Mouse (Mus musculus): ENCODE results near the gene Ccnf. TPM values are rescaled to one million over a fixed set of nuclear protein-coding genes. Genes with fewer than 3 reads are reported as not detected.

Gene Ccnf
- total and polyA plus RNA-seq, 2 experiments = 3.0 to 5.5 TPM

- no peaks in the 10 kb centered on the region for H3K27me3 ChIP-seq (ENCODE audit: control insufficient read depth, insufficient read depth, low read length)
- peak overlapping the region; percentile 14; the same call in 1 of the 2 replicates for H3K27ac ChIP-seq (replicated peaks; ENCODE audit: insufficient read depth, low read depth, low read length)
- H3K36me3 ChIP-seq (ENCODE audit: control insufficient read depth, insufficient read depth, low read length) = no peaks in the 10 kb centered on the region
- no peaks in the 10 kb centered on the region for H3K79me2 ChIP-seq (ENCODE audit: control insufficient read depth, insufficient read depth, low read length)
- peaks cover 4% of the 10 kb centered on the region for H3K4me1 ChIP-seq (ENCODE audit: control insufficient read depth, insufficient read depth, low read length)
- H3K9ac ChIP-seq (ENCODE audit: low read depth, low read length) = no peak overlapping the region
- TF ChIP-seq CTCF (IDR thresholded peaks at IDR 0.05; ENCODE audit: low read depth, low read length) (no peak), POLR2A (IDR thresholded peaks at IDR 0.05; ENCODE audit: extremely low read depth, insufficient read depth, low read length) (no peak)
- DNase-seq (ENCODE audit: extremely low read depth, low read depth, low spot score) = peak; percentile 93
- WGBS = 24% methylated on average over 4 of the region's 4 CpGs
- H3K4me3 ChIP-seq (ENCODE audit: insufficient read depth, low read depth, low read length) = no peak overlapping the region
These were observed 7.7 kb upstream of the Ccnf start for GRCm38 (mm10) chr17:24258981-24259380.

GRCm38 (mm10) chr17:24252329-24252728 lies 1.0 kb upstream of the Ccnf start:
- 100% methylated on average over 2 of the region's 2 CpGs for WGBS
- no peak overlapping the region for H3K4me3 ChIP-seq (ENCODE audit: insufficient read depth, low read depth, low read length)
- no peak overlapping the region for H3K9ac ChIP-seq (ENCODE audit: low read depth, low read length)
- H3K36me3 ChIP-seq (ENCODE audit: control insufficient read depth, insufficient read depth, low read length) = no peaks in the 10 kb centered on the region
- no peak for TF ChIP-seq CTCF (IDR thresholded peaks at IDR 0.05; ENCODE audit: low read depth, low read length)
- no peak for TF ChIP-seq POLR2A (IDR thresholded peaks at IDR 0.05; ENCODE audit: extremely low read depth, insufficient read depth, low read length)
- no peak for DNase-seq (ENCODE audit: extremely low read depth, low read depth, low spot score)
- H3K27ac ChIP-seq (replicated peaks; ENCODE audit: insufficient read depth, low read depth, low read length) = no peak overlapping the region
- no peaks in the 10 kb centered on the region; the same call in 1 of the 2 replicates for H3K79me2 ChIP-seq (ENCODE audit: control insufficient read depth, insufficient read depth, low read length)
- peaks cover 7% of the 10 kb centered on the region for H3K4me1 ChIP-seq (ENCODE audit: control insufficient read depth, insufficient read depth, low read length)
- no peaks in the 10 kb centered on the region for H3K27me3 ChIP-seq (ENCODE audit: control insufficient read depth, insufficient read depth, low read length)

GRCm38 (mm10) chr17:24250988-24251319 lies 330 bp downstream of the Ccnf start:
- Histone ChIP-seq H3K79me2 (ENCODE audit: control insufficient read depth, insufficient read depth, low read length) (no peaks in the 10 kb centered on the region; the same call in 1 of the 2 replicates), H3K36me3 (ENCODE audit: control insufficient read depth, insufficient read depth, low read length) (no peaks in the 10 kb centered on the region), H3K4me1 (ENCODE audit: control insufficient read depth, insufficient read depth, low read length) (peaks cover 11% of the 10 kb centered on the region), H3K4me3 (ENCODE audit: insufficient read depth, low read depth, low read length) (peak overlapping the region; percentile 75), H3K9ac (ENCODE audit: low read depth, low read length) (peak overlapping the region; percentile 72), H3K27me3 (ENCODE audit: control insufficient read depth, insufficient read depth, low read length) (no peaks in the 10 kb centered on the region), H3K27ac (replicated peaks; ENCODE audit: insufficient read depth, low read depth, low read length) (no peak overlapping the region)
- no peak for TF ChIP-seq CTCF (IDR thresholded peaks at IDR 0.05; ENCODE audit: low read depth, low read length)
- no peak for TF ChIP-seq POLR2A (IDR thresholded peaks at IDR 0.05; ENCODE audit: extremely low read depth, insufficient read depth, low read length)
- WGBS = under 1% methylated on average over 32 of the region's 32 CpGs
- no peak for DNase-seq (ENCODE audit: extremely low read depth, low read depth, low spot score)

GRCm38 (mm10) chr17:24248641-24249040 lies 2.6 kb downstream of the Ccnf start:
- H3K4me3 ChIP-seq (ENCODE audit: insufficient read depth, low read depth, low read length) = no peak overlapping the region

GRCm38 (mm10) chr17:24244061-24244460 lies 7.2 kb downstream of the Ccnf start:
- H3K36me3 ChIP-seq (ENCODE audit: control insufficient read depth, insufficient read depth, low read length) = peaks cover 3% of the 10 kb centered on the region; the same call in 1 of the 2 replicates
- TF ChIP-seq CTCF (IDR thresholded peaks at IDR 0.05; ENCODE audit: low read depth, low read length) = no peak
- no peak for TF ChIP-seq POLR2A (IDR thresholded peaks at IDR 0.05; ENCODE audit: extremely low read depth, insufficient read depth, low read length)
- no peaks in the 10 kb centered on the region for H3K79me2 ChIP-seq (ENCODE audit: control insufficient read depth, insufficient read depth, low read length)
- H3K4me3 ChIP-seq (ENCODE audit: insufficient read depth, low read depth, low read length) = no peak overlapping the region
- H3K9ac ChIP-seq (ENCODE audit: low read depth, low read length) = no peak overlapping the region
- WGBS = 98% methylated on average over 8 of the region's 8 CpGs
- no peaks in the 10 kb centered on the region for H3K27me3 ChIP-seq (ENCODE audit: control insufficient read depth, insufficient read depth, low read length)
- no peak for DNase-seq (ENCODE audit: extremely low read depth, low read depth, low spot score)
- peaks cover 9% of the 10 kb centered on the region for H3K4me1 ChIP-seq (ENCODE audit: control insufficient read depth, insufficient read depth, low read length)
- H3K27ac ChIP-seq (replicated peaks; ENCODE audit: insufficient read depth, low read depth, low read length) = no peak overlapping the region; the same call in 1 of the 2 replicates

More at GRCm38 (mm10) chr17:24248641-24249040, 2.6 kb downstream of the Ccnf start:
- Histone ChIP-seq H3K9ac (ENCODE audit: low read depth, low read length) (no peak overlapping the region), H3K36me3 (ENCODE audit: control insufficient read depth, insufficient read depth, low read length) (peaks cover 3% of the 10 kb centered on the region; the same call in 1 of the 2 replicates), H3K79me2 (ENCODE audit: control insufficient read depth, insufficient read depth, low read length) (no peaks in the 10 kb centered on the region; the same call in 1 of the 2 replicates), H3K27ac (replicated peaks; ENCODE audit: insufficient read depth, low read depth, low read length) (no peak overlapping the region), H3K4me1 (ENCODE audit: control insufficient read depth, insufficient read depth, low read length) (peaks cover 9% of the 10 kb centered on the region), H3K27me3 (ENCODE audit: control insufficient read depth, insufficient read depth, low read length) (no peaks in the 10 kb centered on the region)
- 95% methylated on average over 2 of the region's 2 CpGs for WGBS
- no peak for DNase-seq (ENCODE audit: extremely low read depth, low read depth, low spot score)
- no peak for TF ChIP-seq POLR2A (IDR thresholded peaks at IDR 0.05; ENCODE audit: extremely low read depth, insufficient read depth, low read length)
- TF ChIP-seq CTCF (IDR thresholded peaks at IDR 0.05; ENCODE audit: low read depth, low read length) = no peak

GRCm38 (mm10) chr17:24243311-24243969 lies 7.8 kb downstream of the Ccnf start:
- peaks cover 3% of the 10 kb centered on the region; the same call in 1 of the 2 replicates for H3K36me3 ChIP-seq (ENCODE audit: control insufficient read depth, insufficient read depth, low read length)

More at GRCm38 (mm10) chr17:24243311-24243969, 7.8 kb downstream of the Ccnf start:
- Histone ChIP-seq H3K79me2 (ENCODE audit: control insufficient read depth, insufficient read depth, low read length) (no peaks in the 10 kb centered on the region), H3K27me3 (ENCODE audit: control insufficient read depth, insufficient read depth, low read length) (no peaks in the 10 kb centered on the region), H3K4me3 (ENCODE audit: insufficient read depth, low read depth, low read length) (no peak overlapping the region), H3K27ac (replicated peaks; ENCODE audit: insufficient read depth, low read depth, low read length) (peak overlapping the region; percentile 80), H3K9ac (ENCODE audit: low read depth, low read length) (peak overlapping the region; percentile 33), H3K4me1 (ENCODE audit: control insufficient read depth, insufficient read depth, low read length) (peaks cover 9% of the 10 kb centered on the region)
- WGBS = 77% methylated on average over 4 of the region's 4 CpGs
- DNase-seq (ENCODE audit: extremely low read depth, low read depth, low spot score) = peak; percentile 93
- no peak for TF ChIP-seq POLR2A (IDR thresholded peaks at IDR 0.05; ENCODE audit: extremely low read depth, insufficient read depth, low read length)
- TF ChIP-seq CTCF (IDR thresholded peaks at IDR 0.05; ENCODE audit: low read depth, low read length) = peak; percentile 60; the same call in 1 of the 2 replicates
